In the genomic region with DNA sequence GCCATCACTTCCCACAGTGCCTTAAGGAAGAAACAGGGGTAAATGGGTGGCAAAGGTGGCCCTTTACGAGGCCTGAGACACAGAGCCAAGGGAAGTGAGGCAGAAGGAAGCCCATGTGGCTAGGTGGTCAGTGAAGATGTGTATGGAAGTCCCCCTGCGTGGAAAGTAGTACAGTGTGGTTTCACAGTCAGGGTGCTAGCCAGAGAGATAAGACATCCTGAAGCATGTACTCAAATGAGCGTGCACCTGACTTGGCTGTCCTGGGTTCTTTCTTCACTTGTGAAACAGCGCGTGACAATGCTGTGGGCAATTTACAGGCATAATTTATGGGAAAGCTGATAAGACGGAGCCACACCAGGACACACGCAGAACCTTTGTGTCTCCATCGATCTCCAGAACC, we compare ENCODE assay signal across 29 mouse cellular contexts. TPM values are rescaled to one million over a fixed set of nuclear protein-coding genes. Genes with fewer than 3 reads are reported as not detected.
A peak's percentile ranks its signal among the peaks of the same experiment; 100 is the strongest.
DNase-seq lines count a peak whose midpoint lies in the region; ATAC-seq lines count a peak whose summit lies in the region.
"Had no signal": no experiment of that assay in that cellular context is flagged by ENCODE, and none has a peak within 500 bp of the region (broad histone marks: within the 10 kb centered on the region; RNA-seq: fewer than 3 reads in every experiment).

No protein-coding gene starts in this region.

- DNase-seq in midbrain, embryonic 11.5 days (ENCODE audit: low spot score, missing footprints): peak; percentile 75
- DNase-seq in splenic B cell, adult 2 months (ENCODE audit: low read depth, low spot score): peak; percentile 57
- no peak for DNase-seq in thymus, postnatal 36 days
- DNase-seq in testis, postnatal 14 days (ENCODE audit: low spot score): no peak
- no peak for DNase-seq in liver, embryonic 11.5 days (ENCODE audit: low spot score)
- DNase-seq: adrenal gland, postnatal 36 days; cerebellum, adult 8-10 months; cerebellum, postnatal 25 days; gastrocnemius, adult 2 months; kidney, adult 9 months; kidney, postnatal 14 days; layer of hippocampus, adult 9-11 months; liver; lung, embryonic 14.5 days; lung, postnatal 14 days; right cerebral cortex, postnatal 25 days had no signal

- H3K4me1 ChIP-seq in midbrain, embryonic 11.5 days (ENCODE audit: control insufficient read depth, insufficient read depth, low read length): 0 out of 2 replicates have a peak, but pooled peaks cover 3% of the 10 kb centered on the region
- H3K4me1 ChIP-seq in midbrain, embryonic 15.5 days: peaks cover 5% of the 10 kb centered on the region; the same call in 1 of the 2 replicates
- 0 out of 2 replicates have a peak, but pooled peaks cover 7% of the 10 kb centered on the region for H3K4me1 ChIP-seq in intestine, embryonic 15.5 days (replicated peaks)
- H3K4me1 ChIP-seq in megakaryocyte, embryonic 14.5 days: peaks cover 75% of the 10 kb centered on the region
- 0 out of 2 replicates have a peak, but pooled peaks cover 2% of the 10 kb centered on the region for H3K4me1 ChIP-seq in liver, embryonic 11.5 days (replicated peaks; ENCODE audit: control insufficient read depth, insufficient read depth, low read length)

- no peak overlapping the region for H3K4me2 ChIP-seq in midbrain, embryonic 11.5 days
- no peak overlapping the region for H3K4me2 ChIP-seq in midbrain, embryonic 15.5 days
- H3K4me2 ChIP-seq in intestine, embryonic 15.5 days (replicated peaks): no peak overlapping the region
- no peak overlapping the region for H3K4me2 ChIP-seq in liver, embryonic 11.5 days
- H3K4me2 ChIP-seq: forebrain, embryonic 13.5 days; heart, embryonic 15.5 days; liver, embryonic 15.5 days; lung, embryonic 14.5 days; neural tube, embryonic 13.5 days had no signal

- H3K4me3 ChIP-seq in midbrain, embryonic 11.5 days (ENCODE audit: low read depth, low read length): no peak overlapping the region
- H3K4me3 ChIP-seq in midbrain, embryonic 15.5 days: no peak overlapping the region
- H3K4me3 ChIP-seq in intestine, embryonic 15.5 days (replicated peaks): no peak overlapping the region
- peak overlapping the region; percentile 50 for H3K4me3 ChIP-seq in megakaryocyte, embryonic 14.5 days (replicated peaks)
- H3K4me3 ChIP-seq in liver, embryonic 11.5 days (ENCODE audit: low read depth, low read length): no peak overlapping the region
- H3K4me3 ChIP-seq: forebrain, embryonic 13.5 days; gastrocnemius, adult 2 months; heart, embryonic 10.5 days; heart, embryonic 15.5 days; liver, embryonic 15.5 days; myocyte; neural tube, embryonic 13.5 days had no signal

- H3K27me3 ChIP-seq in midbrain, embryonic 11.5 days (ENCODE audit: control insufficient read depth, insufficient read depth, low read length): no peaks in the 10 kb centered on the region
- no peaks in the 10 kb centered on the region for H3K27me3 ChIP-seq in midbrain, embryonic 15.5 days (replicated peaks)
- no peaks in the 10 kb centered on the region for H3K27me3 ChIP-seq in intestine, embryonic 15.5 days (replicated peaks)
- H3K27me3 ChIP-seq in megakaryocyte, embryonic 14.5 days (replicated peaks): no peaks in the 10 kb centered on the region
- H3K27me3 ChIP-seq in splenic B cell, adult 2 months (ENCODE audit: control insufficient read depth, insufficient read depth, low read length, poor library complexity, severe bottlenecking): no peaks in the 10 kb centered on the region
- H3K27me3 ChIP-seq in liver, embryonic 11.5 days (replicated peaks; ENCODE audit: control insufficient read depth, insufficient read depth, low read length): no peaks in the 10 kb centered on the region
- H3K27me3 ChIP-seq: forebrain, embryonic 13.5 days; heart, embryonic 15.5 days; liver, embryonic 15.5 days; neural tube, embryonic 13.5 days had no signal

- H3K9me3 ChIP-seq in midbrain, embryonic 11.5 days (ENCODE audit: control insufficient read depth, low read length): no peaks in the 10 kb centered on the region; the same call in 1 of the 2 replicates
- H3K9me3 ChIP-seq in midbrain, embryonic 15.5 days: peaks cover 3% of the 10 kb centered on the region; the same call in 1 of the 2 replicates
- no peaks in the 10 kb centered on the region for H3K9me3 ChIP-seq in intestine, embryonic 15.5 days
- H3K9me3 ChIP-seq in megakaryocyte, embryonic 14.5 days: no peaks in the 10 kb centered on the region
- H3K9me3 ChIP-seq in liver, embryonic 11.5 days (ENCODE audit: control insufficient read depth, low read length): no peaks in the 10 kb centered on the region
- H3K9me3 ChIP-seq: forebrain, embryonic 13.5 days; heart, embryonic 10.5 days; heart, embryonic 15.5 days; liver, embryonic 15.5 days had no signal

- no peak overlapping the region for H3K9ac ChIP-seq in midbrain, embryonic 11.5 days (ENCODE audit: low read length)
- H3K9ac ChIP-seq in midbrain, embryonic 15.5 days: no peak overlapping the region
- H3K9ac ChIP-seq in intestine, embryonic 15.5 days: no peak overlapping the region
- no peak overlapping the region for H3K9ac ChIP-seq in liver, embryonic 11.5 days (ENCODE audit: low read depth, low read length)
- H3K9ac ChIP-seq: forebrain, embryonic 13.5 days; heart, embryonic 15.5 days; liver, embryonic 15.5 days; lung, embryonic 14.5 days; neural tube, embryonic 13.5 days had no signal

- H3K27ac ChIP-seq in midbrain, embryonic 11.5 days (ENCODE audit: low read depth, low read length): no peak overlapping the region
- no peak overlapping the region for H3K27ac ChIP-seq in midbrain, embryonic 15.5 days
- H3K27ac ChIP-seq in intestine, embryonic 15.5 days: no peak overlapping the region
- no peak overlapping the region for H3K27ac ChIP-seq in liver, embryonic 11.5 days (ENCODE audit: low read depth, low read length)
- H3K27ac ChIP-seq: forebrain, embryonic 13.5 days; gastrocnemius, adult 2 months; heart, embryonic 10.5 days; heart, embryonic 15.5 days; liver, embryonic 15.5 days; neural tube, embryonic 13.5 days had no signal

- no peak for ATAC-seq in midbrain, embryonic 11.5 days (ENCODE audit: low FRiP score)
- ATAC-seq in midbrain, embryonic 15.5 days (replicated peaks): no peak
- ATAC-seq in intestine, embryonic 15.5 days: peak; percentile 70
- no peak for ATAC-seq in liver, embryonic 11.5 days (replicated peaks; ENCODE audit: low FRiP score)
- ATAC-seq: CD4-positive, CD25-positive, alpha-beta regulatory T cell, adult 4 months; forebrain, embryonic 13.5 days; hindbrain, embryonic 16.5 days; midbrain, embryonic 16.5 days had no signal

- 92% methylated on average over 8 of the region's 8 CpGs for WGBS in midbrain, embryonic 11.5 days
- 96% methylated on average over 8 of the region's 8 CpGs for WGBS in midbrain, embryonic 15.5 days
- WGBS in intestine, embryonic 15.5 days: 44% methylated on average over 8 of the region's 8 CpGs
- 63% methylated on average over 8 of the region's 8 CpGs for WGBS in liver, embryonic 11.5 days

- no peaks in the 10 kb centered on the region for H3K36me3 ChIP-seq in midbrain, embryonic 11.5 days (ENCODE audit: control insufficient read depth, insufficient read depth, low read length)
- H3K36me3 ChIP-seq in midbrain, embryonic 15.5 days (replicated peaks): no peaks in the 10 kb centered on the region
- H3K36me3 ChIP-seq in intestine, embryonic 15.5 days: no peaks in the 10 kb centered on the region
- H3K36me3 ChIP-seq in megakaryocyte, embryonic 14.5 days (replicated peaks; ENCODE audit: low read length): peaks cover 92% of the 10 kb centered on the region
- H3K36me3 ChIP-seq in splenic B cell, adult 2 months (ENCODE audit: control insufficient read depth, insufficient read depth, low read length, poor library complexity, severe bottlenecking): no peaks in the 10 kb centered on the region
- H3K36me3 ChIP-seq in liver, embryonic 11.5 days (ENCODE audit: control insufficient read depth, insufficient read depth, low read length): no peaks in the 10 kb centered on the region
- H3K36me3 ChIP-seq: heart, embryonic 15.5 days; liver, embryonic 15.5 days; neural tube, embryonic 13.5 days had no signal

RNA-seq across cellular contexts. Expression of gene Tec, which starts 57.3 kb away (rescaled TPM):
- 3.3 and 4.5 TPM in 2 replicates for polyA plus RNA-seq in midbrain, embryonic 11.5 days (2014; fragmentation: Nextera tagmentation; extraction: Ambion mirVana)
- polyA plus RNA-seq in midbrain, embryonic 15.5 days (2015; fragmentation: Nextera tagmentation; extraction: Ambion mirVana): 5.8 and 6.4 TPM in 2 replicates
- polyA plus RNA-seq in intestine, embryonic 15.5 days (2015; fragmentation: Nextera tagmentation; extraction: Ambion mirVana): 12.8 and 13.0 TPM in 2 replicates
- polyA plus RNA-seq in megakaryocyte, embryonic 14.5 days (2012; ENCODE audit: insufficient read depth, low replicate concordance): 0.80 and 4.6 TPM in 2 replicates
- 7.9 and 8.9 TPM in 2 replicates for polyA plus RNA-seq in liver, embryonic 11.5 days (2014; fragmentation: Nextera tagmentation; extraction: Ambion mirVana)

RNA-seq across cellular contexts. Expression of gene Txk, which starts 58.4 kb away (rescaled TPM):
- not detected in 2 replicates for polyA plus RNA-seq in midbrain, embryonic 11.5 days (2014; fragmentation: Nextera tagmentation; extraction: Ambion mirVana)
- 0.14 and 0.17 TPM in 2 replicates for polyA plus RNA-seq in midbrain, embryonic 15.5 days (2015; fragmentation: Nextera tagmentation; extraction: Ambion mirVana)
- polyA plus RNA-seq in intestine, embryonic 15.5 days (2015; fragmentation: Nextera tagmentation; extraction: Ambion mirVana): 0.39 and 0.57 TPM in 2 replicates
- 0.11 TPM in 1 of 2 replicates, not detected in the other for polyA plus RNA-seq in megakaryocyte, embryonic 14.5 days (2012; ENCODE audit: insufficient read depth, low replicate concordance)
- not detected in 2 replicates for polyA plus RNA-seq in liver, embryonic 11.5 days (2014; fragmentation: Nextera tagmentation; extraction: Ambion mirVana)
- polyA plus RNA-seq: heart, embryonic 10.5 days; hindbrain, embryonic 11.5 days; lung, embryonic 14.5 days; midbrain, embryonic 16.5 days had no signal

Comparison
In these comparisons a context has a peak if more than half of its experiments do, and no peak if none do; other contexts are left out.
1. DNase-seq: peak in midbrain, embryonic 11.5 days (single experiment) and splenic B cell, adult 2 months (single experiment); none in thymus, postnatal 36 days (0 of 2), testis, postnatal 14 days (single experiment) and liver, embryonic 11.5 days (single experiment).